Mouse (Mus musculus): Measurements from ENCODE around the gene Vps8. TPM values are rescaled to one million over a fixed set of nuclear protein-coding genes. Genes with fewer than 3 reads are reported as not detected.

Gene Vps8
- polyA plus RNA-seq, 1 experiment from 2014 or later, result 19.0 TPM

GRCm38 (mm10) chr16:21604354-21604753 is 181.4 kb downstream of the Vps8 start:
- no peak overlapping the region for H3K4me3 ChIP-seq (ENCODE audit: low read depth, low read length)
- H3K36me3 ChIP-seq (replicated peaks; ENCODE audit: control insufficient read depth, insufficient read depth, low read depth, low read length), result no peaks in the 10 kb centered on the region
- H3K27me3 ChIP-seq (ENCODE audit: control insufficient read depth, insufficient read depth, low read length), result no peaks in the 10 kb centered on the region
- H3K4me2 ChIP-seq (ENCODE audit: low read depth, low read length), result no peak overlapping the region
- DNase-seq (ENCODE audit: low spot score) (no peak), ATAC-seq (replicated peaks; ENCODE audit: insufficient number of reproducible peaks, low FRiP score, low TSS enrichment, low read depth) (no peak)
- H3K9me3 ChIP-seq (replicated peaks; ENCODE audit: control insufficient read depth, low read length), result no peaks in the 10 kb centered on the region
- WGBS, result 80% methylated on average over 6 of the region's 6 CpGs
- H3K4me1 ChIP-seq (ENCODE audit: control insufficient read depth, insufficient read depth, low read length), result no peaks in the 10 kb centered on the region
- H3K9ac ChIP-seq (replicated peaks; ENCODE audit: low read length), result no peak overlapping the region
- no peak overlapping the region for H3K27ac ChIP-seq (replicated peaks; ENCODE audit: low read depth, low read length)

- no peak overlapping the region for H3K9ac ChIP-seq (replicated peaks; ENCODE audit: low read length)
- H3K27ac ChIP-seq (replicated peaks; ENCODE audit: low read depth, low read length), result no peak overlapping the region
- ATAC-seq (replicated peaks; ENCODE audit: insufficient number of reproducible peaks, low FRiP score, low TSS enrichment, low read depth) (no peak), DNase-seq (ENCODE audit: low spot score) (no peak)
- no peaks in the 10 kb centered on the region for H3K36me3 ChIP-seq (replicated peaks; ENCODE audit: control insufficient read depth, insufficient read depth, low read depth, low read length)
- WGBS, result 87% methylated on average over 6 of the region's 6 CpGs
- H3K4me1 ChIP-seq (ENCODE audit: control insufficient read depth, insufficient read depth, low read length), result no peaks in the 10 kb centered on the region
- no peak overlapping the region for H3K4me3 ChIP-seq (ENCODE audit: low read depth, low read length)
- no peak overlapping the region for H3K4me2 ChIP-seq (ENCODE audit: low read depth, low read length)
- H3K9me3 ChIP-seq (replicated peaks; ENCODE audit: control insufficient read depth, low read length), result no peaks in the 10 kb centered on the region
- H3K27me3 ChIP-seq (ENCODE audit: control insufficient read depth, insufficient read depth, low read length), result no peaks in the 10 kb centered on the region
Observed at GRCm38 (mm10) chr16:21606249-21607020, 183.5 kb downstream of the Vps8 start.

- Histone ChIP-seq H3K36me3 (replicated peaks; ENCODE audit: control insufficient read depth, insufficient read depth, low read depth, low read length) (no peaks in the 10 kb centered on the region), H3K4me2 (ENCODE audit: low read depth, low read length) (no peak overlapping the region), H3K27ac (replicated peaks; ENCODE audit: low read depth, low read length) (no peak overlapping the region), H3K9ac (replicated peaks; ENCODE audit: low read length) (no peak overlapping the region), H3K9me3 (replicated peaks; ENCODE audit: control insufficient read depth, low read length) (no peaks in the 10 kb centered on the region), H3K4me3 (ENCODE audit: low read depth, low read length) (no peak overlapping the region), H3K27me3 (ENCODE audit: control insufficient read depth, insufficient read depth, low read length) (no peaks in the 10 kb centered on the region), H3K4me1 (ENCODE audit: control insufficient read depth, insufficient read depth, low read length) (no peaks in the 10 kb centered on the region)
- no peak for ATAC-seq (replicated peaks; ENCODE audit: insufficient number of reproducible peaks, low FRiP score, low TSS enrichment, low read depth)
- 83% methylated on average over 8 of the region's 8 CpGs for WGBS
- no peak for DNase-seq (ENCODE audit: low spot score)
Observed at GRCm38 (mm10) chr16:21607021-21607650, 184.2 kb downstream of the Vps8 start.

GRCm38 (mm10) chr16:21607651-21608040 is 184.7 kb downstream of the Vps8 start:
- ATAC-seq (replicated peaks; ENCODE audit: insufficient number of reproducible peaks, low FRiP score, low TSS enrichment, low read depth), result no peak

GRCm38 (mm10) chr16:21608176-21608865 is 185.4 kb downstream of the Vps8 start:
- 78% methylated on average over 10 of the region's 10 CpGs for WGBS
- H3K9me3 ChIP-seq (replicated peaks; ENCODE audit: control insufficient read depth, low read length), result no peaks in the 10 kb centered on the region
- ATAC-seq (replicated peaks; ENCODE audit: insufficient number of reproducible peaks, low FRiP score, low TSS enrichment, low read depth), result no peak

More at GRCm38 (mm10) chr16:21607651-21608040, 184.7 kb downstream of the Vps8 start:
- Histone ChIP-seq H3K4me3 (ENCODE audit: low read depth, low read length) (no peak overlapping the region), H3K4me2 (ENCODE audit: low read depth, low read length) (no peak overlapping the region), H3K27ac (replicated peaks; ENCODE audit: low read depth, low read length) (no peak overlapping the region), H3K9me3 (replicated peaks; ENCODE audit: control insufficient read depth, low read length) (no peaks in the 10 kb centered on the region), H3K9ac (replicated peaks; ENCODE audit: low read length) (no peak overlapping the region), H3K27me3 (ENCODE audit: control insufficient read depth, insufficient read depth, low read length) (no peaks in the 10 kb centered on the region), H3K4me1 (ENCODE audit: control insufficient read depth, insufficient read depth, low read length) (no peaks in the 10 kb centered on the region), H3K36me3 (replicated peaks; ENCODE audit: control insufficient read depth, insufficient read depth, low read depth, low read length) (no peaks in the 10 kb centered on the region)
- WGBS, result 87% methylated on average over 5 of the region's 5 CpGs
- DNase-seq (ENCODE audit: low spot score), result no peak

GRCm38 (mm10) chr16:21610473-21610872 is 187.6 kb downstream of the Vps8 start:
- ATAC-seq (replicated peaks; ENCODE audit: insufficient number of reproducible peaks, low FRiP score, low TSS enrichment, low read depth) (no peak), DNase-seq (ENCODE audit: low spot score) (no peak)
- WGBS, result 93% methylated on average over 4 of the region's 4 CpGs

More at GRCm38 (mm10) chr16:21608176-21608865, 185.4 kb downstream of the Vps8 start:
- Histone ChIP-seq H3K36me3 (replicated peaks; ENCODE audit: control insufficient read depth, insufficient read depth, low read depth, low read length) (no peaks in the 10 kb centered on the region), H3K4me1 (ENCODE audit: control insufficient read depth, insufficient read depth, low read length) (no peaks in the 10 kb centered on the region), H3K4me2 (ENCODE audit: low read depth, low read length) (no peak overlapping the region), H3K4me3 (ENCODE audit: low read depth, low read length) (no peak overlapping the region), H3K9ac (replicated peaks; ENCODE audit: low read length) (no peak overlapping the region), H3K27ac (replicated peaks; ENCODE audit: low read depth, low read length) (no peak overlapping the region), H3K27me3 (ENCODE audit: control insufficient read depth, insufficient read depth, low read length) (no peaks in the 10 kb centered on the region)
- DNase-seq (ENCODE audit: low spot score), result no peak

GRCm38 (mm10) chr16:21615802-21616201 is 192.9 kb downstream of the Vps8 start:
- WGBS, result 61% methylated on average over 7 of the region's 7 CpGs
- no peaks in the 10 kb centered on the region for H3K4me1 ChIP-seq (ENCODE audit: control insufficient read depth, insufficient read depth, low read length)
- no peak overlapping the region for H3K4me3 ChIP-seq (ENCODE audit: low read depth, low read length)
- H3K9ac ChIP-seq (replicated peaks; ENCODE audit: low read length), result no peak overlapping the region
- H3K4me2 ChIP-seq (ENCODE audit: low read depth, low read length), result no peak overlapping the region
- no peaks in the 10 kb centered on the region for H3K9me3 ChIP-seq (replicated peaks; ENCODE audit: control insufficient read depth, low read length)
- no peaks in the 10 kb centered on the region for H3K27me3 ChIP-seq (ENCODE audit: control insufficient read depth, insufficient read depth, low read length)
- peak; percentile 50 for DNase-seq (ENCODE audit: low spot score)
- H3K27ac ChIP-seq (replicated peaks; ENCODE audit: low read depth, low read length), result no peak overlapping the region
- H3K36me3 ChIP-seq (replicated peaks; ENCODE audit: control insufficient read depth, insufficient read depth, low read depth, low read length), result no peaks in the 10 kb centered on the region
- no peak for ATAC-seq (replicated peaks; ENCODE audit: insufficient number of reproducible peaks, low FRiP score, low TSS enrichment, low read depth)

More at GRCm38 (mm10) chr16:21610473-21610872, 187.6 kb downstream of the Vps8 start:
- no peak overlapping the region for H3K27ac ChIP-seq (replicated peaks; ENCODE audit: low read depth, low read length)
- H3K9ac ChIP-seq (replicated peaks; ENCODE audit: low read length), result no peak overlapping the region
- no peaks in the 10 kb centered on the region for H3K4me1 ChIP-seq (ENCODE audit: control insufficient read depth, insufficient read depth, low read length)
- no peak overlapping the region for H3K4me3 ChIP-seq (ENCODE audit: low read depth, low read length)
- H3K9me3 ChIP-seq (replicated peaks; ENCODE audit: control insufficient read depth, low read length), result no peaks in the 10 kb centered on the region
- no peaks in the 10 kb centered on the region for H3K27me3 ChIP-seq (ENCODE audit: control insufficient read depth, insufficient read depth, low read length)
- H3K36me3 ChIP-seq (replicated peaks; ENCODE audit: control insufficient read depth, insufficient read depth, low read depth, low read length), result no peaks in the 10 kb centered on the region
- no peak overlapping the region for H3K4me2 ChIP-seq (ENCODE audit: low read depth, low read length)

GRCm38 (mm10) chr16:21620630-21621029 is 197.7 kb downstream of the Vps8 start:
- WGBS, result 83% methylated on average over 2 of the region's 2 CpGs
- Histone ChIP-seq H3K4me2 (ENCODE audit: low read depth, low read length) (no peak overlapping the region), H3K9ac (replicated peaks; ENCODE audit: low read length) (no peak overlapping the region), H3K27me3 (ENCODE audit: control insufficient read depth, insufficient read depth, low read length) (no peaks in the 10 kb centered on the region), H3K36me3 (replicated peaks; ENCODE audit: control insufficient read depth, insufficient read depth, low read depth, low read length) (no peaks in the 10 kb centered on the region), H3K4me1 (ENCODE audit: control insufficient read depth, insufficient read depth, low read length) (no peaks in the 10 kb centered on the region), H3K4me3 (ENCODE audit: low read depth, low read length) (no peak overlapping the region), H3K9me3 (replicated peaks; ENCODE audit: control insufficient read depth, low read length) (no peaks in the 10 kb centered on the region), H3K27ac (replicated peaks; ENCODE audit: low read depth, low read length) (no peak overlapping the region)
- ATAC-seq (replicated peaks; ENCODE audit: insufficient number of reproducible peaks, low FRiP score, low TSS enrichment, low read depth) (no peak), DNase-seq (ENCODE audit: low spot score) (no peak)

All from embryonic facial prominence, embryonic 11.5 days (tissue).